1 mouse cellular context compared by ENCODE assay signal in the genomic region with DNA sequence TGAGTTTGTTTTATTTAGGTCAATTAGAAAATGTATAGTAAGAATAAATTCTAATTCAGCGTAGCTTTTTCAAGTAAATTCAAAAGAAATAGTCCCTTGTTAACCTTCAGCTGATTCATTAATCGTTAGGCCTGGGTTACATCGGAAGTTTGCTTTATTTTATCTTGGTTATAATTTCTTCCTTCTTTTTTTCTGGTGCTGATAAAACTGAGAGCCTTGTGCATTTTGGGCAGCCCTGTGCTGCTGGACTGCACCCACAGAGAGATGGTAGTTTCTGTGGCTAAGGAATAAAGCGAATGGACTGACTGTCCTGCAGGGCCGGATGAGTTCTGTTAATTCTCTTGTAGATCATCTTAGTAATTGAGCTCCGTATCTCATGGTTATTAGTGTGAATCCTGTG.
TF ChIP-seq lines count a peak whose summit lies in the region.

No protein-coding gene starts in this region.

TF ChIP-seq in MEL, 35 proteins besides CTCF, POLR2A, EP300 and RAD21 (continued from another document):
- peak; percentile 74 for TF ChIP-seq MXI1 (IDR thresholded peaks at IDR 0.05; ENCODE audit: low read depth, low read length)
- TF ChIP-seq MAFK (IDR thresholded peaks at IDR 0.05; ENCODE audit: borderline replicate concordance, low read depth, low read length): 0 out of 2 replicates have a peak, but pooled peaks have one; percentile 24
- TF ChIP-seq BHLHE40 (IDR thresholded peaks at IDR 0.05; ENCODE audit: borderline replicate concordance, low read depth, low read length): peak; percentile 64; the same call in 1 of the 2 replicates
- TF ChIP-seq MYC (IDR thresholded peaks at IDR 0.05; ENCODE audit: low read depth, low read length): peak; percentile 84
- TF ChIP-seq SIN3A (IDR thresholded peaks at IDR 0.05; ENCODE audit: low read length): peak; percentile 73
